Mouse (Mus musculus) lung, postnatal 0 days (tissue): ENCODE data around the gene Cldn12.

Source experiments
- CTCF ChIP-seq: IDR thresholded peaks from 2 replicates; pipeline ENCODE4 v1.5.1; 2016; ENCODE audit warnings: antibody characterized with exemption, mild to moderate bottlenecking
- EP300 ChIP-seq: IDR thresholded peaks from 2 replicates; pipeline ENCODE4 v1.6.1; 2016; ENCODE audit warnings: antibody characterized with exemption, mild to moderate bottlenecking, control low read depth

DNA sequence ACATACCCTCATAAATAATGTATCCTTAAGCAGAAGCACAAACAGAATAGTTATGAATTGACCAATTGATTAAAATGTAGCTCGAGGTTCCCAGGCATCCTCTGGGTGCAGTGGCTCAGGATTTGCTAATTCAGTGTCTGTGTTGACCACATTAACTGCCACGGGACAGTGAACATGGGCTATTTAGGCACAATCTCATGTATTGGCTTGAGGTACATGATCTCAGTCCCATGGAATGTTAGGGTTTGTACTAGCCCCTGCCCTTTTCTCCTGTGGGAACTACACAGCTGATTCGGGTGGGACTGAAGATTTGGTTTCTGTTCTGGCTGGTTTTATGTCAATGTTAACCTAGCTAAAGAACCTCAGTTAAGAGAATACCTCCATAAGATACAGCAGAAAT is 18.4 kb downstream of the Cldn12 start:
- TF ChIP-seq CTCF (no peak), EP300 (no peak)
